Mouse (Mus musculus): ENCODE measurements at regions not wholly inside any gene's neighbourhood (a gene's known extent, or its start where the extent isn't known, plus 50 kb on each side); places are given as distances from the start of the nearest gene placed in this dataset.

DNA sequence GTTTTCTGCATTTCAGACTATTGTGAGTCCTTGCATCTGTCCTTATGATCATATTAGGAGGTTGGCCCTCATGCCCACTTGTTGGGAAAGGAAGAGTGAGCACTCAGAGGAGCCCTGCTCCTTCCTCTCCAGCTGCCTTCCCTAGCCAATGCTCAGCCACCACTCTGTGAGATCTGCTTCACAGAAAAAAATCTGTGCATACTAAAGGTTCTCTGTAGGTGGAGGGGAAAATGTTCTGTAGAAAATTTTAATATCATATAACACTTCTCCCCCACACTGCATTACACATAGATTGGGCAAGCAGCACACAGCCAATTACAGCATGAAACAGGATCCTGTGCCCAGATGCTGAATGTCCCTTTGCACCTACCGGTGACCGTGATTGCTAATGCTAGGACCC is 185.7 kb downstream of the Lmo4 start:
- no peak for ATAC-seq (ENCODE audit: insufficient read depth, low read depth)

DNA sequence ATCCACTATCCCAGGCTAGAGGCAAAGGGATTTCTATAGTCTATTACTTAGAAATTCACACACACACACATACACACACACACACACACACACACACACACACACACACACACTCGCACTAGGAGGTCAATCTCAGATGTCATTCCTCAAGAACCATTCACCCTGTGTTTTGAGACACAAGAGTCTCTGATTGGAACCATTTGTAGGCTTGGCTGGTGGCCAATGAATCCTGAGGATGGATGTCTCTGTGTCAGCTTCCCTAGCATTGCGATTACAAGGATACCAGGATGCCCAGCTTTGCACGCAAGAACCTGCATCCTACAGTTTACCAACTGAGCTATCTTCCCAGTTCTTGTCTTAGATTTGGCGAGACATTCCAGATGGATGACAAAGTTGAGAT is 186.5 kb downstream of the Lmo4 start:
- Histone ChIP-seq H3K27me3 (ENCODE audit: control insufficient read depth, insufficient read depth, low read length) (no peaks in the 10 kb centered on the region), H3K4me3 (ENCODE audit: low read depth, low read length) (no peak overlapping the region), H3K4me2 (ENCODE audit: low read depth, low read length) (no peak overlapping the region), H3K36me3 (replicated peaks; ENCODE audit: control insufficient read depth, insufficient read depth, low read length) (no peaks in the 10 kb centered on the region), H3K27ac (ENCODE audit: low read depth) (no peak overlapping the region), H3K9me3 (replicated peaks; ENCODE audit: control insufficient read depth, low read length) (no peaks in the 10 kb centered on the region), H3K4me1 (ENCODE audit: control insufficient read depth, insufficient read depth) (no peaks in the 10 kb centered on the region), H3K9ac (replicated peaks; ENCODE audit: low read depth, low read length) (no peak overlapping the region)
- no peak for ATAC-seq (ENCODE audit: insufficient read depth, low read depth)
- WGBS, result 69% methylated on average over 4 of the region's 4 CpGs
- DNase-seq (ENCODE audit: low spot score), result no peak
- TF ChIP-seq CTCF (IDR thresholded peaks at IDR 0.05; ENCODE audit: low read depth) (no peak), EP300 (IDR thresholded peaks at IDR 0.05; ENCODE audit: low read depth) (no peak)

More for the DNA sequence above, 185.7 kb downstream of the Lmo4 start:
- H3K4me3 ChIP-seq (ENCODE audit: low read depth, low read length), result no peak overlapping the region
- H3K27me3 ChIP-seq (ENCODE audit: control insufficient read depth, insufficient read depth, low read length), result no peaks in the 10 kb centered on the region
- no peak overlapping the region for H3K9ac ChIP-seq (replicated peaks; ENCODE audit: low read depth, low read length)
- no peak for TF ChIP-seq CTCF (IDR thresholded peaks at IDR 0.05; ENCODE audit: low read depth)
- no peak for TF ChIP-seq EP300 (IDR thresholded peaks at IDR 0.05; ENCODE audit: low read depth)
- DNase-seq (ENCODE audit: low spot score), result no peak
- H3K9me3 ChIP-seq (replicated peaks; ENCODE audit: control insufficient read depth, low read length), result no peaks in the 10 kb centered on the region
- H3K27ac ChIP-seq (ENCODE audit: low read depth), result no peak overlapping the region
- H3K36me3 ChIP-seq (replicated peaks; ENCODE audit: control insufficient read depth, insufficient read depth, low read length), result no peaks in the 10 kb centered on the region
- no peak overlapping the region for H3K4me2 ChIP-seq (ENCODE audit: low read depth, low read length)
- no peaks in the 10 kb centered on the region for H3K4me1 ChIP-seq (ENCODE audit: control insufficient read depth, insufficient read depth)
- 66% methylated on average over 2 of the region's 2 CpGs for WGBS

DNA sequence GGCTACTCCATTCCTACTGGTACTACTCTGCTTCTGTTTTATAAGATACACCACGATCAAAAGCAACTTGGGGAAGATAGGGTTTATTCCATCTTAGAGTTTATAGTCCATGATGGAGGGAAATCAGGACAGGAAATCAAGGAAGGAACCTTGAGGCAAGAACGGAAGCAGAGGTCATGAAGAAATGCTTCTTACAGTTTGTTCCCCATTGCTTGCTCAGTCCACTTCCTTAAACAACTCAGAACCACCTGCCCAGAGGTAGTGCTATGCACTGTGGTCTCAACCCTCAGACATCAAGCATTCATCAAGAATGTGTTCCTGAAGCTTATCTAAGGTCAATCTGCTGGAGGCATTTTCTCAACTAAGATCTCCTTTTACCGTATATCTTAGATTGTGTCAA is 189.8 kb downstream of the Lmo4 start:
- no peak overlapping the region for H3K4me3 ChIP-seq (ENCODE audit: low read depth, low read length)
- no peaks in the 10 kb centered on the region for H3K9me3 ChIP-seq (replicated peaks; ENCODE audit: control insufficient read depth, low read length)
- no peak overlapping the region for H3K4me2 ChIP-seq (ENCODE audit: low read depth, low read length)
- H3K4me1 ChIP-seq (ENCODE audit: control insufficient read depth, insufficient read depth), result no peaks in the 10 kb centered on the region
- no peak for ATAC-seq (ENCODE audit: insufficient read depth, low read depth)
- H3K27ac ChIP-seq (ENCODE audit: low read depth), result no peak overlapping the region
- no peaks in the 10 kb centered on the region for H3K27me3 ChIP-seq (ENCODE audit: control insufficient read depth, insufficient read depth, low read length)
- H3K36me3 ChIP-seq (replicated peaks; ENCODE audit: control insufficient read depth, insufficient read depth, low read length), result no peaks in the 10 kb centered on the region
- DNase-seq (ENCODE audit: low spot score), result no peak
- 81% methylated on average over 3 of the region's 3 CpGs for WGBS
- TF ChIP-seq CTCF (IDR thresholded peaks at IDR 0.05; ENCODE audit: low read depth) (no peak), EP300 (IDR thresholded peaks at IDR 0.05; ENCODE audit: low read depth) (no peak)
- no peak overlapping the region for H3K9ac ChIP-seq (replicated peaks; ENCODE audit: low read depth, low read length)

GRCm38 (mm10) chr3:144013481-144014125 is 191.4 kb downstream of the Lmo4 start:
- TF ChIP-seq EP300 (IDR thresholded peaks at IDR 0.05; ENCODE audit: low read depth) (no peak), CTCF (IDR thresholded peaks at IDR 0.05; ENCODE audit: low read depth) (no peak)
- ATAC-seq (ENCODE audit: insufficient read depth, low read depth), result no peak
- H3K4me1 ChIP-seq (ENCODE audit: control insufficient read depth, insufficient read depth), result no peaks in the 10 kb centered on the region
- no peak overlapping the region for H3K4me3 ChIP-seq (ENCODE audit: low read depth, low read length)
- DNase-seq (ENCODE audit: low spot score), result no peak
- no peaks in the 10 kb centered on the region for H3K9me3 ChIP-seq (replicated peaks; ENCODE audit: control insufficient read depth, low read length)
- 62% methylated on average over 8 of the region's 8 CpGs for WGBS
- H3K27me3 ChIP-seq (ENCODE audit: control insufficient read depth, insufficient read depth, low read length), result no peaks in the 10 kb centered on the region
- H3K9ac ChIP-seq (replicated peaks; ENCODE audit: low read depth, low read length), result no peak overlapping the region
- no peak overlapping the region for H3K27ac ChIP-seq (ENCODE audit: low read depth)
- H3K36me3 ChIP-seq (replicated peaks; ENCODE audit: control insufficient read depth, insufficient read depth, low read length), result no peaks in the 10 kb centered on the region
- H3K4me2 ChIP-seq (ENCODE audit: low read depth, low read length), result no peak overlapping the region

DNA sequence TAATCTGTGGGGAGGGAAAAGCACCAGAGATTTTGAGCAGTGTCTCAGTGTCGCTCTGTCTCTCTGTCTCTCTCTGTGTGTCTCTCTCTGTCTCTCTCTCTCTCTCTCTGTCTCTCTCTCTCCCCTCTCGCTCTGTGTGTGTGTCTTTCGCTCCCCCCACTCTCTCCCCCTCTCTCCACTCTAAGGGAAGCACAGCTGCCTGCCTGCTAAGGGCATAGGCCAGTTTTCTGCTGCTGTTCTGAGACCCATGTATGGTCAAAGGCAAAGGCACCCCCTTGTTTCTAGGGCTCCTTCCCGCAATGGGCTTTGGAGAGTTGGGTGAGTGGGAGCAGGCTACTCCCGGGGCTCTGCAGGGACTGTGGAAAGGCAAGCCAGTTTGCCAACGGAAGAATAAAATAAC is 192.2 kb downstream of the Lmo4 start:
- Histone ChIP-seq H3K4me3 (ENCODE audit: low read depth, low read length) (no peak overlapping the region), H3K27ac (ENCODE audit: low read depth) (no peak overlapping the region), H3K27me3 (ENCODE audit: control insufficient read depth, insufficient read depth, low read length) (no peaks in the 10 kb centered on the region), H3K9ac (replicated peaks; ENCODE audit: low read depth, low read length) (no peak overlapping the region), H3K4me2 (ENCODE audit: low read depth, low read length) (no peak overlapping the region), H3K4me1 (ENCODE audit: control insufficient read depth, insufficient read depth) (no peaks in the 10 kb centered on the region), H3K36me3 (replicated peaks; ENCODE audit: control insufficient read depth, insufficient read depth, low read length) (no peaks in the 10 kb centered on the region), H3K9me3 (replicated peaks; ENCODE audit: control insufficient read depth, low read length) (no peaks in the 10 kb centered on the region)
- TF ChIP-seq CTCF (IDR thresholded peaks at IDR 0.05; ENCODE audit: low read depth) (no peak), EP300 (IDR thresholded peaks at IDR 0.05; ENCODE audit: low read depth) (no peak)
- no peak for DNase-seq (ENCODE audit: low spot score)
- no peak for ATAC-seq (ENCODE audit: insufficient read depth, low read depth)
- 64% methylated on average over 6 of the region's 6 CpGs for WGBS

GRCm38 (mm10) chr3:144012173-144012572 is 192.8 kb downstream of the Lmo4 start:
- H3K9ac ChIP-seq (replicated peaks; ENCODE audit: low read depth, low read length), result no peak overlapping the region
- TF ChIP-seq CTCF (IDR thresholded peaks at IDR 0.05; ENCODE audit: low read depth) (no peak), EP300 (IDR thresholded peaks at IDR 0.05; ENCODE audit: low read depth) (no peak)
- H3K36me3 ChIP-seq (replicated peaks; ENCODE audit: control insufficient read depth, insufficient read depth, low read length), result no peaks in the 10 kb centered on the region
- H3K4me1 ChIP-seq (ENCODE audit: control insufficient read depth, insufficient read depth), result no peaks in the 10 kb centered on the region
- no peaks in the 10 kb centered on the region for H3K9me3 ChIP-seq (replicated peaks; ENCODE audit: control insufficient read depth, low read length)
- DNase-seq (ENCODE audit: low spot score) (no peak), ATAC-seq (ENCODE audit: insufficient read depth, low read depth) (no peak)
- H3K4me3 ChIP-seq (ENCODE audit: low read depth, low read length), result no peak overlapping the region
- no peak overlapping the region for H3K4me2 ChIP-seq (ENCODE audit: low read depth, low read length)
- WGBS, result 64% methylated on average over 3 of the region's 3 CpGs
- no peak overlapping the region for H3K27ac ChIP-seq (ENCODE audit: low read depth)
- no peaks in the 10 kb centered on the region for H3K27me3 ChIP-seq (ENCODE audit: control insufficient read depth, insufficient read depth, low read length)

Data from heart, postnatal 0 days (tissue).